Mouse (Mus musculus): ENCODE measurements at regions not wholly inside any gene's neighbourhood (a gene's known extent, or its start where the extent isn't known, plus 50 kb on each side); places are given as distances from the start of the nearest gene placed in this dataset.
A peak's percentile ranks its signal among the peaks of the same experiment; 100 is the strongest.

DNA sequence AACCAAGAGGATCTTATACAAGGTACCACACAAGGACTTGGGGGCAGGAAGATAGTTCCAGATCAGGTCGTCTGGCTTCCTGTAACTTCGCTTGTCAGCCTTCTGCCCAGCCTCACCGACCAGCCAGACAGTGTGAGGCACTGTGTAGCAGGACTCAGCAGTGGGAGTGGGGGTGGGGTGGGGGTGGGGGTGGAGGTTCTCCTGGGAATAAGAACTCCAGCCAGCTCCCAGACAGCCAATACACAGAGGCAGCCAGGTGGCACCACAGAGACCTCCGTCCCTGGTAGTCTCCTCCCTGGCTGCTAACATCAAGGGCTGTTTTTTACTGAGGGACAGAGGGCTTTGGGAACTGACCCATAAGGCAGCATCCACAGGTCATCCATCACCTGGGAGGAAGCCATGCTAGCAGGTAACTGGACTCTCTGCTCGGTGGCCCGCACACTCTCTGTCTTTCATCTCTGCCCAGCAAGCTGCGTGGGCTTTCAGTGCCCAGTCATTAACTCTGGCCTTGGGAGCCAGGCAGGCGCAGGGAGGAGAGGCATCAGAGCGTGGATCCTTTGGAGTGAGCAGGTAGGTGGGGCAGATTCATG lies 60.3 kb upstream of the Wnt4 start:
- DNase-seq (ENCODE audit: low read depth, low spot score): no peak

DNA sequence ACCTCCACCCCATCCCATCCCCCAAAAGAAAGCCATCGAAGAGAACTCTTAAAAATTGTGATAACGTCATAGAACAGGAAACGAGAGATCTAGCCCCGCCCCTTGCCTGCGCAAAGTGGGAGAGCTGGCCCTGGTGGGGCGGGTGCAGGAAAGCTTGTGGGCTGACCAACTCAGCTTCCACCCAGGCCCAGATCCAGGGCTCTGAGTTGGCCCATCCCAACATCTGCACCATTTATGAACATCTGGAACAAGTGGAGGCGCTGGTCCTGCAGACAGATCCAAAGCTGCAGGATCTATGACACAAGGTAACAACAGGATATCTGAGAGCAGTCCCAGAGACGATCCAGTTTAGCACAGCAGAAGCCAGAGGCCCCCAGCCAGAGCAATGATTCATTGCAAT lies 62.7 kb upstream of the Wnt4 start:
- no peak for DNase-seq (ENCODE audit: low read depth, low spot score)

DNA sequence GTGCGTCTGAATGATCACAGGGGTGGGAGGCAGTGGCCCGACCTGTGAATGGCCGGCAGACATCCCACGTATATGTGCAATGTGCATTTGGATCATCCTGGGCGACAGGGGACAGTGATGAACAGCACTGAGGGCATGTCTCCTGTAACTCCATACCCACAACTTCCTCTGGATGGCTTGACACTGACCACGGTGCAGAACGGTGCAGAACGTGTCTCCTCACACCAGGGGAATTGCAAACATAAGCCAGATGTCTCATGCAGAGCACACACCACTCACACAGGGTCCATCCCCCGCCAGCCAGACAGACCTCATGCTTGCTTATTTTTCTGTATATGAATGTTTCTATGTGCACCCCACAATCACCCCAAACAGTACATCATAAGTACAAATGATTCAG lies 64.4 kb upstream of the Wnt4 start:
- DNase-seq (ENCODE audit: low read depth, low spot score): no peak

DNA sequence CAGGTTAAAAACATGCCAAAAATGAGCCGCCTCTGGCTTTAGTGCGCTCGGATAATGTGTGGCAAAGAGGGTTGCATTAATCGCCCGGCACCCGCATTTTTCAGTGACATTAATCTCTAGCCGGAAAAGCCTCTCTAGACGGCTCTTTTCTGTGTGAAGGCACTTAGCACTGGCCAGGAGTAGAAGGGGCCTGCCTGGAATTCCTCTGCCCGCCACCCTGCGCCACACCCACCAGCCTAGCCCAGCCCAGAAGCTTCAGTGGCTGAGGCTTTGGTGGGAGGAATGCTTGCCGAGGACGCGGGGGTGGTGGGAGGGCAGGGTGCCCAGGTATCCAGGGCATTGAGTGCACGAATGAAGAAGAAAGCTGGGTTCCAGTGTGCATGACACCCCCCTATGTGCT lies 65.2 kb upstream of the Wnt4 start:
- peak; percentile 41 for DNase-seq (ENCODE audit: low read depth, low spot score)

DNA sequence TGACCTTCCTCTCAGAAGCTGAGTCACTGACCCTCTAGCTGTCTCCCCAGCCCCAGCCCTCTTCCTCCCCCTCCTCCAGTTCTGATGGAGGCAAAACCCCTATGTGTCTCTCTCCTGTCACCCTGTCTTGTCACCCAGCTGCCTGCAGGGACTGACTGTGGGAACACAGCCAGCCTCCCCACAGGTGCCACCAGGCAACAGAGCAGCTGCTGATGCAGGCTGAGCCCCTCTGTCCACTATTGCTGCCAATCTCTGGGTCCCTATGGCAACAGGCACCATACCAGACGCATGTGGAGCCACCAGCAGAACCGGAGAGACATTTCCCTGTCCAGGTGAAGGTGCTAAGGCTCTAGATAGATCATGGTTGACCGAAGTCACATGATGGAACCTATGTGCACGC lies 66.0 kb upstream of the Wnt4 start:
- no peak for DNase-seq (ENCODE audit: low read depth, low spot score)

- no peak for DNase-seq (ENCODE audit: low read depth, low spot score)
Measured at GRCm38 (mm10) chr4:137210525-137210924, 66.8 kb upstream of the Wnt4 start.

DNA sequence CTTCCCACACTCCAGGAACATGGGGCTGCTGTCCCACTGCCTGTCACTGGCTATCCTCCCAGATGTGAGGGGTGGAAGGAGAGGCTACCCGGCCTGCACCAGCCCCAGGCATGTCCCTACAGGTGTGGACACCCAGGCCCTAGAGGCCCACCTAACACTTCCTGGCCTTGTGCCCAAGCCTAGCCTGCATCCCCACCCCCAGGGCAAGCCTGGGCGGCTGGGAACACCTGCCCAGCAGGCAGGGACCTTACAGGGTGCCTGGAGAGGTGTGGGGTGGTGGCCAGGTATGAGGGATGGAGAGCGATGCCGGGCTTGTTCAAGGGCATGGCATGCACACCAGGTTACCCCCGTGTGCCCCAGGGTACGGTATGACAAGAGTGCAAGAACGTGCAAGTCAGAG lies 76.3 kb upstream of the Wnt4 start:
- DNase-seq (ENCODE audit: low read depth, low spot score): no peak

- peak; percentile 92 for DNase-seq (ENCODE audit: low read depth, low spot score)
Measured at GRCm38 (mm10) chr4:137200426-137200825, 76.9 kb upstream of the Wnt4 start.

GRCm38 (mm10) chr4:137196491-137196974 lies 80.8 kb upstream of the Wnt4 start:
- DNase-seq (ENCODE audit: low read depth, low spot score): no peak

DNA sequence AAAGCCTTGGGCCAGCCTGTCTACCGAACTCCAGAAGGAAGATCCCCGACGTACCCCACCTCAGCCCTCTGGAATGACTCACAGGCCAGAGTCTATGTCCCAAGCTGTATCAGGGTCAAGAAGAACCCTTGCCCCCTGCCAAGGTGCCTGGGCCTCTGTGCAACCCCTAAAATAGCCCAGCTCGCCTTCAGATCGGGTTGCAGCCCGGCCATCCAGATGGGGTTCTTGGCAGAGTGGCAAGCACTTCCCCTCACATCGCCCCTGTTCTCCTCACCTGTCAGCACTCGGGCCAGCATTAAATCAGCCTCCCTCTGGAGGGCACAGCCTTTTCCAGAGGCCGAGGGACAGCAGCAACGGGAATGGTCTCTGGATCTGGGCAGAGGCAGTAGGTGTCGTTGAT lies 83.2 kb upstream of the Wnt4 start:
- no peak for DNase-seq (ENCODE audit: low read depth, low spot score)

- DNase-seq (ENCODE audit: low read depth, low spot score): no peak
Measured at GRCm38 (mm10) chr4:137190625-137191024, 86.7 kb upstream of the Wnt4 start.

GRCm38 (mm10) chr4:137189801-137190200 lies 87.5 kb upstream of the Wnt4 start:
- no peak for DNase-seq (ENCODE audit: low read depth, low spot score)

- no peak for DNase-seq (ENCODE audit: low read depth, low spot score)
Measured at GRCm38 (mm10) chr4:137189058-137189457, 88.2 kb upstream of the Wnt4 start.

DNA sequence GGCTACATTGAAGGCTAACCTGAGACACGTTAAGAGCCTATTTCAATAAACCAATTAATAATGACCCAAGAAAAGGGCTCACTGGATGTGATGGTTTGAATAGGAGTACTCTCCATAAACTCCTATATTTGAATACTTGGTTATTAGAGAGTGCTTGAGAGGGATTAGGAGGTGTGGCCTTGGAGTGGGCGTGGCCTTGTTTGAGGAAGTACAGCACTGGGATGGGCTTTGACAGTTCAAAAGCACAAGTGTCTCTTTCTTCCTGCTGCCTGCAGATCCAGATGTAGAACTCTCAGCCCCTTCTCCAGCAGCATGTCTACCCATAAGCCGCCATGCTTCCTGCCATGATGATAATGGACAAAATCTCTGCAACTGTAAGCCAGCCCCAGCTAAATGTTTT lies 89.7 kb upstream of the Wnt4 start:
- no peak for DNase-seq (ENCODE audit: low read depth, low spot score)

- no peak for DNase-seq (ENCODE audit: low read depth, low spot score)
Measured at GRCm38 (mm10) chr4:137187051-137187450, 90.2 kb upstream of the Wnt4 start.

DNA sequence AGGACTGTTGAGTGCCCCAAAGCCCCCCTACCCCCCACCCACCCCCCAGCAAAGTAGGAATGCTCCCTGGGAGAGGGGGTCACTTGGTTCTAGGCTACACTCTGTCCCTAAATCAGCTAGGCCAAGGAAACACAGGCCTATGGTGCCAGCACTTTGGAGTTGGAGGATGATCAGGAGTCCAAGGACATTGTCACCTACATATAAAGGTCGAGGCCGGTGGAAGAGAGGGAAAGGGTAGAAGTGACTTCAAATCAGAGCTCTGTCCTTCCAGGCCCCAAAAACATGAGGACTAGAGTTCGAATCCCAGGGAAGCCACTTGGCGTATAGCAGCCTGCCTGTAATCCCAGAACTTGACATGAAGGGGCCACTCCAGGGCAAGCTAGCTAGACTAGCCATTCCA lies 92.3 kb upstream of the Wnt4 start:
- no peak for DNase-seq (ENCODE audit: low read depth, low spot score)

GRCm38 (mm10) chr4:137183181-137183850 lies 94.0 kb upstream of the Wnt4 start:
- DNase-seq (ENCODE audit: low read depth, low spot score): no peak

GRCm38 (mm10) chr4:137182547-137182946 lies 94.7 kb upstream of the Wnt4 start:
- DNase-seq (ENCODE audit: low read depth, low spot score): no peak

DNA sequence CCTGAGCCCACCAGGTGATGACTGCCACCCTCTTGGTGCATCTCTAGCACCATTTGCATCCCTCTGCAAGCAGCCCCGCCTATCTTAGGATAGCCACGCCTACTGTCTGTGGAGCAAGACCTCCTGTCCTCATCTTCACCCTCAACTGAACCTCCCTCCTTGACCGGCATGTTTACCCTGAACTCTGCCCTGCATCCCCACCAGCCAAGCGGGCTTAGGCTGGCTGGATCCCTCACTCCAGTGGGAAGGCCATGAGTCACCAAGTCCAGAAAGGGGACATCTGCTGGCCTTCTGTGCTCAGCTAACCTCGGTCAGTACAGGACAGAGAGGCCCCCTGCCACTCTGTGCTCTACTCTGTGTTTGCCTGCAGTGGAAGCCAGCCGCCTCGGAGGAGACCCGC lies 96.0 kb upstream of the Wnt4 start:
- DNase-seq (ENCODE audit: low read depth, low spot score): no peak

GRCm38 (mm10) chr4:137180083-137180482 lies 97.2 kb upstream of the Wnt4 start:
- DNase-seq (ENCODE audit: low read depth, low spot score): no peak

- DNase-seq (ENCODE audit: low read depth, low spot score): no peak
Measured at GRCm38 (mm10) chr4:137178833-137179232, 98.5 kb upstream of the Wnt4 start.

- no peak for DNase-seq (ENCODE audit: low read depth, low spot score)
Measured at GRCm38 (mm10) chr4:137164933-137165332, 112.4 kb upstream of the Wnt4 start.

- DNase-seq (ENCODE audit: low read depth, low spot score): peak; percentile 66
Measured at GRCm38 (mm10) chr4:137164429-137164828, 112.9 kb upstream of the Wnt4 start.

DNA sequence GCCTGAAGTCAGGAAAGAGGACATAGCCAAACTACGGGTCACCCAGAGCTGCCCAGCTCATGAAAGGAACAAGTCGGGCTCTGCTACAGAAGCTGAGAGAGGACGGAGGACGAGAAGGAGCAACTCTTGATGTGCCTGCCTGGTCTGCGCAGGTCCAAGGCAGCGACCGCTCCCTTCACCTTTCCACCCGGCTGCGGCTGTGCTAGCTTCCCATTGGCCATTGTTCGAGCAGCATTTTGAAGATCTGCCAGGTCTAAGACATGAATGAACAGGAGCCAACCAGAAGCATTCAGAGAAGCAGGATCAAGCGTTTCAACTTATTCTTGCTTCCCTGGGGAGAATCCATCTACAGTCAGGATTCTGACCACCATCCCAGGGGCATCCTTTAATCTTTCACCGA lies 113.3 kb upstream of the Wnt4 start:
- DNase-seq (ENCODE audit: low read depth, low spot score): no peak
